Mouse (Mus musculus): ENCODE data around the gene Abcc1.

DNA sequence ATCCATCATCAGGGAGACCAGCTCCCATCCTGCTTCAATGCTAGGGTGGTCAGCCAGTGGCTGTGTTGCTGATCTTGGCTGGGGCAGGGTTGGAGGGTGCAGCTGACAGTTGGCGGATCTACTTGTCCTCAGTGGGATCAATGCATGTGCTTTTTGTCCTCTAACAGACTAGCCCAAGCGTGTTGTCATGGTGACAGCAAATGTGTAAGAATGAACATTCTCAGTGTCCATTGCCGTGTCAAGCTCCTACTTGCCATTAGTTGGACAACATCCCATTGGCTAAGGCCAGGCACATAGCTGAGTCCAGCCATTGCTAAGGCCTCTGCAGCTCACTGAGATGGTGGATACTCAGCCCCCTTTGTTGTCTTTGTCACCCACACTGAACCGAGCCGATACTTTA, 110.8 kb downstream of the Abcc1 start:
- TF ChIP-seq CTCF (conservative IDR thresholded peaks at IDR 0.05; ENCODE audit: insufficient read depth, insufficient read length, low read depth, low read length) (no peak), POLR2A (IDR thresholded peaks at IDR 0.05; ENCODE audit: low read depth, low read length) (no peak)

All from kidney, adult 2 months (tissue).